Comparison of ENCODE assay signal across 9 mouse cellular contexts in the genomic region with DNA sequence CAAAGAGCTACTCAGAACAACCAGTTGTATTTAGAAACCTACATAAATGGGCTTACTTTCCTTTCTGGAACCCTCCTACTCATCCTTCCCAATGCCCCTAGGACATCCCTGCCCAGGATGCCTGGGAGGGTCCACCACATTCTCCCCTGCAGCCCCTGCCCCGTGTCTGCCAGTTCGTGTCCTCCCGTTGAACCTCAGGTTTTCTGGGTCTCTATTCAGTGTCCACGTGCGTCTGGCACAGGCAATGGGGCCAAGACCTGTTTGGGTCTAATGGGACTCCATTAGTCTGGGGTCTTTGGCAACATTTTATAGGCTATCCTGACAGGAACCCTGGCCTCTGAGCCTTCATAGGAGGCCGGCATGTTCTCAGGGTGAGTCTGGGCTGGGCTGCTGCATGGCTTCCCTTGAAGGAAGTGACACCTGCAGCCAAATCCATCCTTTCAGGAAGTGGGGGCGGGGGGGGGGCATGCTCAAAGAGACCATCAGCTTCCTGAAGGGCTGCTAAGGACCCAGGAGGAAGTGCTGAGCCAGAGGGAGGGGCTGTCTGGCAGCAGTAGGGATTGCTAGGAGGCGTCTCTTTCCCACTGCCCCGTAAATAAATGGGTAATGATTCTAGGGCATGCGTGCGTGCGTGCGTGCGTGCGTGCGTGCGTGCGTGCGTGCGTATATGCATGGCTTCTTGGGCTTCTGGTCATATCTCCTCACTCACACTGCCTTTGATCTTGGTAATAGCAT.
DNase-seq lines count a peak whose midpoint lies in the region; ATAC-seq and TF ChIP-seq lines count a peak whose summit lies in the region.
"Had no signal": no experiment of that assay in that cellular context is flagged by ENCODE, and none has a peak within 500 bp of the region (broad histone marks: within the 10 kb centered on the region; RNA-seq: fewer than 3 reads in every experiment).

No protein-coding gene starts in this region.

- H3K9me3 ChIP-seq in E14TG2a.4 (ENCODE audit: low read length): no peaks in the 10 kb centered on the region
- no peaks in the 10 kb centered on the region for H3K9me3 ChIP-seq in kidney, embryonic 14.5 days (ENCODE audit: control insufficient read depth, low read length)
- no peaks in the 10 kb centered on the region for H3K9me3 ChIP-seq in forebrain, embryonic 15.5 days

- H3K27me3 ChIP-seq in E14TG2a.4 (ENCODE audit: insufficient read depth, low read length): peaks cover 8% of the 10 kb centered on the region; the same call in 1 of the 2 replicates
- H3K27me3 ChIP-seq in kidney, embryonic 14.5 days (ENCODE audit: control insufficient read depth, insufficient read depth, low read length): no peaks in the 10 kb centered on the region
- no peaks in the 10 kb centered on the region for H3K27me3 ChIP-seq in forebrain, embryonic 15.5 days

- no peak for TF ChIP-seq CTCF in gastrocnemius, adult 2 months (IDR thresholded peaks at IDR 0.05)
- TF ChIP-seq CTCF in E14TG2a.4 (conservative IDR thresholded peaks at IDR 0.05; ENCODE audit: low read length): no peak

- peak overlapping the region; percentile 87 for H3K27ac ChIP-seq in gastrocnemius, adult 2 months
- H3K27ac ChIP-seq in kidney, embryonic 14.5 days (ENCODE audit: low read depth, low read length): peak overlapping the region; percentile 91; the same call in 1 of the 2 replicates
- H3K27ac ChIP-seq in forebrain, embryonic 15.5 days (replicated peaks): no peak overlapping the region
- H3K27ac ChIP-seq: liver, embryonic 14.5 days had no signal

- peaks cover 39% of the 10 kb centered on the region for H3K4me1 ChIP-seq in E14TG2a.4 (replicated peaks; ENCODE audit: low read depth, low read length)
- H3K4me1 ChIP-seq in kidney, embryonic 14.5 days (ENCODE audit: control insufficient read depth, insufficient read depth, low read length): peaks cover 49% of the 10 kb centered on the region
- peaks cover 9% of the 10 kb centered on the region for H3K4me1 ChIP-seq in forebrain, embryonic 15.5 days

- no peaks in the 10 kb centered on the region for H3K36me3 ChIP-seq in E14TG2a.4 (ENCODE audit: insufficient read depth, low read length)
- no peaks in the 10 kb centered on the region for H3K36me3 ChIP-seq in kidney, embryonic 14.5 days (ENCODE audit: control insufficient read depth, insufficient read depth, low read length)
- H3K36me3 ChIP-seq in forebrain, embryonic 15.5 days: no peaks in the 10 kb centered on the region

- no peak overlapping the region for H3K4me2 ChIP-seq in kidney, embryonic 14.5 days (replicated peaks; ENCODE audit: low read depth, low read length)
- no peak overlapping the region for H3K4me2 ChIP-seq in forebrain, embryonic 15.5 days (replicated peaks)

- peak overlapping the region; percentile 14; the same call in 1 of the 2 replicates for H3K4me3 ChIP-seq in gastrocnemius, adult 2 months
- peak overlapping the region; percentile 58; the same call in 1 of the 2 replicates for H3K4me3 ChIP-seq in E14TG2a.4 (replicated peaks; ENCODE audit: low read length)
- H3K4me3 ChIP-seq in kidney, embryonic 14.5 days (ENCODE audit: low read length): no peak overlapping the region
- no peak overlapping the region for H3K4me3 ChIP-seq in forebrain, embryonic 15.5 days

- intact Hi-C loops in gastrocnemius, adult 2 months (cut with DNase I): no loop called here
- intact Hi-C loops in gastrocnemius, postnatal 14 days (cut with DNase I; ENCODE audit: low total_unique reads): no loop called here

- WGBS in kidney, embryonic 14.5 days: 66% methylated on average over 20 of the region's 20 CpGs
- WGBS in forebrain, embryonic 15.5 days: 90% methylated on average over 20 of the region's 20 CpGs

- H3K9ac ChIP-seq in kidney, embryonic 14.5 days (ENCODE audit: low read depth, low read length): no peak overlapping the region
- H3K9ac ChIP-seq in forebrain, embryonic 15.5 days (replicated peaks): no peak overlapping the region
- H3K9ac ChIP-seq: liver, embryonic 14.5 days had no signal

- no peak for DNase-seq in gastrocnemius, adult 2 months
- DNase-seq in gastrocnemius, postnatal 14 days: no peak
- peak; percentile 37 to 58 for DNase-seq in lung, postnatal 4 days
- DNase-seq in layer of hippocampus, postnatal 14 days (ENCODE audit: low spot score in 2 of 2): no peak
- DNase-seq in ovary, postnatal 14 days (ENCODE audit: low spot score): no peak

- ATAC-seq in kidney, embryonic 14.5 days (ENCODE audit: low FRiP score, low TSS enrichment): peak; percentile 7; the same call in 1 of the 2 replicates
- no peak for ATAC-seq in forebrain, embryonic 15.5 days (replicated peaks)

Comparison
In these comparisons a context has a peak if more than half of its experiments do, and no peak if none do; other contexts are left out.
1. DNase-seq: peak in lung, postnatal 4 days (2 of 2); none in gastrocnemius, adult 2 months (single experiment), gastrocnemius, postnatal 14 days (single experiment), layer of hippocampus, postnatal 14 days (0 of 2) and ovary, postnatal 14 days (single experiment).
2. H3K4me3 ChIP-seq: peak in gastrocnemius, adult 2 months (single experiment) and E14TG2a.4 (single experiment); none in kidney, embryonic 14.5 days (single experiment) and forebrain, embryonic 15.5 days (single experiment).